Mouse (Mus musculus) kidney, postnatal 25 days (tissue): Measurements from ENCODE around the gene Ralgps1.
"Not testable (repeated sequence)": the region's sequence is repeated elsewhere in the genome, so short reads cannot be mapped to it uniquely, and the experiment has no call there.

Experiments used
- DNase-seq, 2 experiments: peaks; one replicate each; pipeline ENCODE4 v3.0.0; 2021; ENCODE audit warnings: mixed read lengths in 2 of 2

The Ralgps1 gene

GRCm38 (mm10) chr2:33130526-33131483 is 240.5 kb downstream of the Ralgps1 start:
- peak; percentile 99 for DNase-seq

- no peak for DNase-seq
Observed at GRCm38 (mm10) chr2:33130141-33130525, 241.2 kb downstream of the Ralgps1 start.

- peak in 1 of 2 experiments; percentile 17 for DNase-seq
Observed at GRCm38 (mm10) chr2:33129696-33130095, 241.6 kb downstream of the Ralgps1 start.

GRCm38 (mm10) chr2:33129005-33129404 is 242.3 kb downstream of the Ralgps1 start:
- DNase-seq, result no peak

- DNase-seq, result no peak
Observed at GRCm38 (mm10) chr2:33127271-33127670, 244.0 kb downstream of the Ralgps1 start.

GRCm38 (mm10) chr2:33122856-33123255 is 248.4 kb downstream of the Ralgps1 start:
- DNase-seq, result no peak

- DNase-seq, result no peak
Observed at GRCm38 (mm10) chr2:33100536-33100935, 270.8 kb downstream of the Ralgps1 start.

GRCm38 (mm10) chr2:33097326-33097725 is 274.0 kb downstream of the Ralgps1 start:
- DNase-seq, result not testable (repeated sequence)

GRCm38 (mm10) chr2:33095221-33095671 is 276.0 kb downstream of the Ralgps1 start:
- DNase-seq, result no peak

- no peak for DNase-seq
Observed at GRCm38 (mm10) chr2:33090620-33091520, 280.4 kb downstream of the Ralgps1 start.

- DNase-seq, result not testable (repeated sequence)
Observed at GRCm38 (mm10) chr2:33090033-33090400, 281.3 kb downstream of the Ralgps1 start.

- no peak for DNase-seq
Observed at GRCm38 (mm10) chr2:33089356-33090032, 281.8 kb downstream of the Ralgps1 start.

- DNase-seq, result no peak
Observed at GRCm38 (mm10) chr2:33086671-33087363, 284.5 kb downstream of the Ralgps1 start.

GRCm38 (mm10) chr2:33086016-33086596 is 285.2 kb downstream of the Ralgps1 start:
- DNase-seq, result no peak

- DNase-seq, result no peak
Observed at GRCm38 (mm10) chr2:33084221-33084620, 287.1 kb downstream of the Ralgps1 start.
